Mouse (Mus musculus) T-helper 1 cell (primary cell): ENCODE data around the gene Zswim3.
"Not testable (repeated sequence)": the region's sequence is repeated elsewhere in the genome, so short reads cannot be mapped to it uniquely, and the experiment has no call there.

Experiments used
- in situ Hi-C: fragments of 300-600 bp; cut with MboI, MseI; formaldehyde crosslinking; loops from one replicate; pipeline ENCODE4 v1.15.1; 2025; ENCODE audit warnings: high pct_unique_total_duplicates

Zswim3 gene

GRCm38 (mm10) chr2:164855572-164855971 lies 50.7 kb downstream of the Zswim3 start:
- in situ Hi-C loops, result not testable (repeated sequence)

GRCm38 (mm10) chr2:164856309-164857100 lies 51.6 kb downstream of the Zswim3 start:
- in situ Hi-C loops, result no loop called here

DNA sequence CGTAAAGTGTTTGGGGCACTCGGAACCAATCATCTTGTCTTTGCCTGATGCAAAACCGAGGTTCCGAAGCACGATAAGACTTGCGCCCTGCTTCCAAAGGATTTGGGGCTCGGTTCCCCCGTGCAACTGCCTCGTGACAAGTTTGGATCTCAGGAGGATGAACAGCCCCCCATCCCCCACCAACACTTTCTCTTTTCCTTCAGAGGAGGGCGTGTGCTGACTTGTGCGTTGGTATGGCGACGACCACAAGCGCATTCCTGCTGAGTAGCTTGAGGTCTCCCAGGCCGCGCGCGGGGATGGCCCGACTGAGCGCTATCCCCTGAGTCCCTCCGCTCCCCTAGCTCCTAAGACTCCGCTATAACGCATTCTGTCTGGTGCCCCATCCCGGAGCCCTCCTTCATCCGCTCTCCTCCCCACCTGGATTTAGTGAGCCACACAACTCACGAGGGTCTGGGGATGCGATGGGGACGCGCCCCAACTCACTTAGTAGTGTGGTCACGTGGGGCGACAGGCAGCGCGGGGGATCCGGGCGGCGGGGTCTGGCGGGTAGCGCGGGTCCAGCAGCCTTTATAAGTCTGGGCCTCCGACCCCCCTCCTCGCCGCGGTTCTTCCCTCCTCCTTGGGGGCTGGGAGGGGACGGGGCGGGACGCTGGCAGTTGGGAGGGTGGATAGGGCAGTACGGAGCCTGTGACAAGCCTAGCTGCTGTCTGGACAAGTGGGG lies 52.4 kb downstream of the Zswim3 start, which contains the start of gene Pltp:
Gene Pltp, minus strand, starts transcription at position 611 of the 721 bp plus-strand sequence.
- in situ Hi-C loops, result no loop called here

GRCm38 (mm10) chr2:164857842-164858553 lies 53.1 kb downstream of the Zswim3 start:
- in situ Hi-C loops, result no loop called here

DNA sequence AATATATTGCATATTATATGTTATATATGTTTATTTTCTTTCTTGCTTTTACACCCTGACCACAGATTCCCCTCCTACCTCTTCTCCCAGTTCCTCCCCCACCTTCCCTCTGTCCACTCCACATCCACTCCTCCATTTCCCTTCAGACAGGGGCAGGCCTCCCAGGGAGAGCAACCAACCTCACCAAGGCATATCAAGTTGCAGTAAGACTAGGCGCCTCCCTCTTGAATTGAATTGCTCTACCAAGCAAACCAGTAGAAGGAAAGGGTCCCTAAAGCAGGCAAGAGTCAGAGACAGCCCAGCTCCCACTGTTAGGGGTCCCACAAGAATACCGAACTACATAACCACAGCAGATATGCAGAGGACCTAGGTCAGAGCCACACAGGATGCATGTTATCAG lies 54.3 kb downstream of the Zswim3 start:
- in situ Hi-C loops, result no loop called here

DNA sequence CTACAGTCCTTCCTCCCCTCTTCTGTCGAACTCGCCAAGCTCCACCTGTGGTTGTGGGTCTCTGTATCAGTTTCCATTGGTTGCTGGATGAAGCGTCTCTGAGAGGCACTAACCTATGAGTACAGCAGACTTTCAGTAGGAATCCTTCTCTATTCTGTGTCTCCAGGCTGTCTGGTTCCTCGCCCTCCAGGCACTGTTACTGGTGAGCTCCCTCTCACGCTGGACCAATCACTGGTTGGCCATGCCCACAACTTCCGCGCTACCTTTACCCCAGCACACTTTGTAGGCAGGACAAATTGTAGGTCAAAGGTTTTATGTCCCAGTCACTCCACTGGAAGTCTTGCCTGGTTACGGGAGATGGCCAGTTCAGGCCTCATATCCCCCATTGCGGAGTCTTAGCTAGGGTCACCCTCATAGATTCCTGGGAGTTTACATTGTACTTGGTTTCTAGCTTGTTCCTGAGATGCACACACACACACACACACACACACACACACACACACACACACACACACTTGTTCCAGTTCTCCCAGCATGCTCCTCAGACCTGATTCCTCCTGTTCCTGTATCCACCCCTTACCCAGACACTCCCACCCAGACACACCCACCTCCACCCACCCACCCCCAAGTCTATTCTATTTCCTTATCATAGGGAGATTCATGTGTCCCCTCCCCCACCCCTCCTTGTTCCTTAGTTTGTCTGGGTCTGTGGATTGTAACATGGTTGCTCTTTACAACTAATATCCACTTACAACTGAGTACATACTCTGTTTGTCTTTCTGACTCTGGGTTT lies 54.9 kb downstream of the Zswim3 start:
- in situ Hi-C loops, result no loop called here

DNA sequence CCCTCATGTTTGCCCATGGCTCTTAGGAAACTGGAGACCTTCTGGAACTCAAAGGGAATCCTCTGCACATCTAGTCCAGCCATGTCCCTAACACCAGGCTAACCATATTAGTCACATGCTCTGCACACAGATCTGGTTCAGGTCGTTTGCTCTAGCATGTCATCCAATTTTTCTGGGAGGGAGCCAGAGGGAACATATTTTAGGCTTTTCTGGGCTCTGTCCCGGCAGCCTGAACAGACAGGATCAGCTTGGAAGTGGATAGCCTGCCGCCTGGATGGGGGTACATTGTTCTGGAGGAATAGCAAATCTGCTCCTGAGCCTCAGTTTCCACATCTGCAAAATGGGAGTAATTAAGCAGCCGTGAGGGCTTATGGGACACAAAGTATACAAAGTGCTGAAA lies 56.2 kb downstream of the Zswim3 start:
- in situ Hi-C loops, result no loop called here

DNA sequence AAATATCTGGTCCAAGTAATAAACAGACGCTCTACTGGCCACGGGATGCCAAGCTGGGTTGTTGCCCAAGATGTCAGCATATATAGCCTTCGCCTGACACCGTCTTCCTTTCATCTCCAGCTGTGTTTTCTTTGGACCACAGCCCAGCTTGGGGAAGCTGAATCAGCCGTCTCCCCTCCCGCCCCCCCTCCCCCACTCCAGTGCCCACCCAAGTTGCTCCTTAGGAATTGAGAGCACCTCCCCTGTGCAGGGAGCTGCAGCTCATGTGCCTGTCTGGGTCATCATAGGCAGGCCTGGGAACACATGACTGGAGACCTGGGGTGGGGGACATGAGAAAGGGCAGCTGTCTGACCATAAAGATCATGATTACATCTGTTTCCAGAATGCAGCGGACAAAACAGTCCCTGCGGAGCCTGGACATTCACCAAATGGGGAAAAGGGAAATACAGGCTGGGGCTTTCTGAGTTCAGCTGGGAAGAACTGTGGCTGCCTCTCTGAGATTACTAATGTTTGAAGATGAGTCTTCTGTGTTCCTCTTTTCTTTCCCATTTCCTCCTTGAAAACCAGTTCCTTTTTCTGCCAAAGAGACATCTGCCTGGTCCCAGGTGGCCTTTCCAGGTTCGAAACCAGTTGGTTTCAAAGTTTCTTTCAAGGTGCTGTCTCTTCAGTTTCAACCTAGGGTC lies 57.4 kb downstream of the Zswim3 start:
- in situ Hi-C loops, result no loop called here

GRCm38 (mm10) chr2:164863411-164863810 lies 58.5 kb downstream of the Zswim3 start:
- in situ Hi-C loops, result not testable (repeated sequence)

- in situ Hi-C loops, result no loop called here
Observed at GRCm38 (mm10) chr2:164864593-164864992, 59.7 kb downstream of the Zswim3 start.

- in situ Hi-C loops, result no loop called here
Observed at GRCm38 (mm10) chr2:164866741-164867551, 62.0 kb downstream of the Zswim3 start.

DNA sequence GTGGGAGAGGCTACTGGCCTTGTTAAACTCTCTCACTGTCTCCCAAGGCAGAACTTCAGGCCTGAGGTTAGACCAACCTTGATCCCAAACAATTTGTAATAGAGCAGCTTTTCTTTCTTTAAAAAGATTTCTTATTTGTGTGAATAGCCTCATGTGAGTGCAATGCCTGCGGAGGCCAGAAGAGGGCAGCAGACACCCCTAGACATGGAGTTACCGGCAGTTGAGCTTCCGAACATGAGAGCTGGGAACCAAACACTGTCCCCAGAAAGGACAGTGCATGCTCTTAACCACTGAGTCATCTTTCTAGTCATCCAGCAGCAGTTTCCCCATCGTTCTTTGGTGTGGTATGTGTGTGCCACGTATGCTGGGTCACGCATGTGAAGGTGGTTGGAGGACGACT lies 62.7 kb downstream of the Zswim3 start:
- in situ Hi-C loops, result no loop called here

DNA sequence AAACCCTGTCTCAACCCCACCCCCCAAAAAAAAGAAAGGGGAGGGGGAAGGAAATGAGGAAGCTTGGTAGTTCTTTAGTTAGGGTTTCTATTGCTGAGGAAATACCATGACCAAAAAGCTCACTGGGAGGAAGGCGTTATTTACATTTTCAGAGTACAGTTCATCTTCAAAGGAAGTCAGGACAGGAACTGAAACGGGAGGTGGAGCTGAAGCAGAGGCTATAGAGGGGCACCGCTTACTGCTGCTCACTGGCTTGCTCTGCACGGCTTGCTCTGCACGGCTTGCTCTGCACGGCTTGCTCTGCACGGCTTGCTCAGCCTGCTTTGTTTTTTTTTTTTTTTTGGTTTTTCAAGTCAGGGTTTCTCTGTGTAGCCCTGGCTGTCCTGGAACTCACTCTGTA lies 63.6 kb downstream of the Zswim3 start:
- in situ Hi-C loops, result no loop called here
